Mouse (Mus musculus) bone marrow macrophage, adult 2 months (primary cell): ENCODE measurements at regions not wholly inside any gene's neighbourhood (a gene's known extent, or its start where the extent isn't known, plus 50 kb on each side); places are given as distances from the start of the nearest gene placed in this dataset.

ENCODE experiments used
- CTCF ChIP-seq: IDR thresholded peaks from 2 replicates; pipeline ENCODE4 v1.5.1; 2012; ENCODE audit warnings: low read depth, mild to moderate bottlenecking, low read length, moderate library complexity
- POLR2A ChIP-seq: IDR thresholded peaks from 2 replicates; pipeline ENCODE4 v1.6.1; 2012; ENCODE audit warnings: mild to moderate bottlenecking, low read depth, low read length, borderline replicate concordance

DNA sequence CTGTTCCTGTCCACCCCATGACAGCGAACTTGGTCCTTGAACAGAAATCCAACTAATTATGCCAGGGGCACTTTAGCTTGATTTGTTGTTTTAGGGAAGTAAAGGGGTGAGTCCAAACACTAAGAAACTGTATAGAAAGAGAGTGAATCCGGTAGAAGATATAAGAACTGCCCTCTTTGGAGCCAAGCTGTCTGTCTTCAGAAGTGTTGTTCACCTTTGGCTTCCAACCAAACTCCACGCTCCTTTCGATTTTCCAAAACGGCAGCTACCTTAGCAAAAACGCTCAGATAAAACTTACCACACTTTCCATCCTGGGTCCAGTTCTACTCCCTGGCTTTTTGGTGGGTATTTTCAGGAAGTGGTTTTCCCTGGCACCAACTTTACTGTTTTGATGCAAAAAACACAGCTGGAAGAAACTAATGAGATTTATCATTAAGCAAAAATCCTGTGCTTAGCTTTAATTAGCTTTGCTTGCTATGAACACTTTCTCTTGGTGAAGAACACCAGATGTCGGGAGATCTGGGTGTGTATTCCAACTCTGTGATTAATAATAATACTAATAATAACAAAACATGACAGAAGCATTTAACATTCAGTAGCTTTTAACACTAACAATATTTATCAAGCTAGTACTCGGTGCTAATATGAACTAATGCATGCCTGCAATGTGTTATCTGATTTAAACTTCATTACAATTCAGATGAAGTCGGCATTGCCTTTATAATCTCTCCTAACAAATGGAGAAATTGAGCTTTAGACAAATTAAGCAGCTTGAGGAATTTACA, 365.3 kb downstream of the Ets1 start:
- TF ChIP-seq CTCF (no peak), POLR2A (no peak)
